Mouse (Mus musculus): Measurements from ENCODE around the gene Hmga1b. TPM values are rescaled to one million over a fixed set of nuclear protein-coding genes. Genes with fewer than 3 reads are reported as not detected.
"Not testable (repeated sequence)": the region's sequence is repeated elsewhere in the genome, so short reads cannot be mapped to it uniquely, and the experiment has no call there.

Gene Hmga1b
- polyA plus RNA-seq, 1 experiment = 130 TPM

GRCm38 (mm10) chr11:120760236-120760635, 2.4 kb upstream of the Hmga1b start:
- H3K4me2 ChIP-seq (ENCODE audit: low read depth) = no peak overlapping the region
- TF ChIP-seq TCF12 (IDR thresholded peaks at IDR 0.05; ENCODE audit: insufficient read depth, poor library complexity, severe bottlenecking) (no peak), E2F4 (IDR thresholded peaks at IDR 0.05; ENCODE audit: insufficient read depth) (no peak)
- H3K27me3 ChIP-seq (ENCODE audit: control insufficient read depth, insufficient read depth, insufficient read length) = no peaks in the 10 kb centered on the region
- no peaks in the 10 kb centered on the region for H3K79me2 ChIP-seq (ENCODE audit: control insufficient read depth, insufficient read depth)
- no peak overlapping the region for H3K4me3 ChIP-seq
- no peak overlapping the region for H3ac ChIP-seq (ENCODE audit: control insufficient read depth, insufficient read length)
- no peaks in the 10 kb centered on the region for H3K36me3 ChIP-seq (ENCODE audit: control insufficient read depth, insufficient read depth)

GRCm38 (mm10) chr11:120761811-120762671, 553 bp upstream of the Hmga1b start:
- no peak overlapping the region for H3K4me3 ChIP-seq
- TF ChIP-seq TCF3 (IDR thresholded peaks at IDR 0.05; ENCODE audit: insufficient read length, low read depth) (no peak), TCF12 (IDR thresholded peaks at IDR 0.05; ENCODE audit: insufficient read depth, poor library complexity, severe bottlenecking) (no peak), POLR2AphosphoS2 (IDR thresholded peaks at IDR 0.05; ENCODE audit: insufficient read length, low read depth) (no peak), REST (IDR thresholded peaks at IDR 0.05; ENCODE audit: insufficient read depth, insufficient read length) (no peak), E2F4 (IDR thresholded peaks at IDR 0.05; ENCODE audit: insufficient read depth) (no peak), MYOD1 (IDR thresholded peaks at IDR 0.05; ENCODE audit: control insufficient read depth in 1 of 3, insufficient read length in 2 of 3, low read depth in 2 of 3) (no peak), POLR2A (IDR thresholded peaks at IDR 0.05; ENCODE audit: insufficient read length, low read depth) (no peak), CEBPB (IDR thresholded peaks at IDR 0.05; ENCODE audit: insufficient read depth, poor library complexity, severe bottlenecking) (no peak), MAX (IDR thresholded peaks at IDR 0.05; ENCODE audit: low read depth) (no peak)
- H3K79me2 ChIP-seq (ENCODE audit: control insufficient read depth, insufficient read depth) = no peaks in the 10 kb centered on the region
- H3K4me2 ChIP-seq (ENCODE audit: low read depth) = peak overlapping the region; percentile 42
- H3K27me3 ChIP-seq (ENCODE audit: control insufficient read depth, insufficient read depth, insufficient read length) = no peaks in the 10 kb centered on the region
- no peaks in the 10 kb centered on the region for H3K36me3 ChIP-seq (ENCODE audit: control insufficient read depth, insufficient read depth)
- no peak overlapping the region for H3ac ChIP-seq (ENCODE audit: control insufficient read depth, insufficient read length)

- H3K27me3 ChIP-seq (ENCODE audit: control insufficient read depth, insufficient read depth, insufficient read length); H3K79me2 ChIP-seq (ENCODE audit: control insufficient read depth, insufficient read depth); H3K4me3 ChIP-seq; H3ac ChIP-seq (ENCODE audit: control insufficient read depth, insufficient read length); H3K36me3 ChIP-seq (ENCODE audit: control insufficient read depth, insufficient read depth): not testable (repeated sequence)
- TF ChIP-seq MYOG (IDR thresholded peaks at IDR 0.05; ENCODE audit: control insufficient read depth in 1 of 3, insufficient read depth in 1 of 3, insufficient read length in 2 of 3, low read depth in 2 of 3) = peak in 1 of 3 experiments; percentile 18
- H3K4me2 ChIP-seq (ENCODE audit: low read depth) = peak overlapping the region; percentile 42
Measured at GRCm38 (mm10) chr11:120763121-120763999, 766 bp downstream of the Hmga1b start.

- not testable (repeated sequence) for H3K4me3 ChIP-seq; H3K79me2 ChIP-seq (ENCODE audit: control insufficient read depth, insufficient read depth); H3K4me2 ChIP-seq (ENCODE audit: low read depth); H3K27me3 ChIP-seq (ENCODE audit: control insufficient read depth, insufficient read depth, insufficient read length); H3K36me3 ChIP-seq (ENCODE audit: control insufficient read depth, insufficient read depth); H3ac ChIP-seq (ENCODE audit: control insufficient read depth, insufficient read length)
Measured at GRCm38 (mm10) chr11:120767023-120767422, 4.4 kb downstream of the Hmga1b start.

- H3ac ChIP-seq (ENCODE audit: control insufficient read depth, insufficient read length) = no peak overlapping the region
- H3K79me2 ChIP-seq (ENCODE audit: control insufficient read depth, insufficient read depth) = no peaks in the 10 kb centered on the region
- no peaks in the 10 kb centered on the region for H3K27me3 ChIP-seq (ENCODE audit: control insufficient read depth, insufficient read depth, insufficient read length)
- H3K4me2 ChIP-seq (ENCODE audit: low read depth) = no peak overlapping the region
- H3K4me3 ChIP-seq = no peak overlapping the region
- TF ChIP-seq POLR2AphosphoS2 (IDR thresholded peaks at IDR 0.05; ENCODE audit: insufficient read length, low read depth) (no peak), TCF12 (IDR thresholded peaks at IDR 0.05; ENCODE audit: insufficient read depth, poor library complexity, severe bottlenecking) (no peak), USF1 (IDR thresholded peaks at IDR 0.05; ENCODE audit: low read depth) (no peak), MAX (IDR thresholded peaks at IDR 0.05; ENCODE audit: low read depth) (no peak), MYOG (IDR thresholded peaks at IDR 0.05; ENCODE audit: control insufficient read depth in 1 of 3, insufficient read depth in 1 of 3, insufficient read length in 2 of 3, low read depth in 2 of 3) (no peak), MYOD1 (IDR thresholded peaks at IDR 0.05; ENCODE audit: control insufficient read depth in 1 of 3, insufficient read length in 2 of 3, low read depth in 2 of 3) (no peak), POLR2A (IDR thresholded peaks at IDR 0.05; ENCODE audit: insufficient read length, low read depth) (no peak), REST (IDR thresholded peaks at IDR 0.05; ENCODE audit: insufficient read depth, insufficient read length) (no peak), SRF (IDR thresholded peaks at IDR 0.05; ENCODE audit: control insufficient read depth, insufficient read length, low read depth) (no peak)
- H3K36me3 ChIP-seq (ENCODE audit: control insufficient read depth, insufficient read depth) = no peaks in the 10 kb centered on the region
Measured at GRCm38 (mm10) chr11:120768206-120768605, 5.6 kb downstream of the Hmga1b start.

Data from myocyte (in vitro differentiated cells).